Mouse (Mus musculus) small intestine, adult 2 months (tissue): ENCODE measurements around the gene Hoxa3. TPM values are rescaled to one million over a fixed set of nuclear protein-coding genes. Genes with fewer than 3 reads are reported as not detected.
A peak's percentile ranks its signal among the peaks of the same experiment; 100 is the strongest.

Experiments
- H3K27ac ChIP-seq: fragments of 200-500 bp; 2 replicates; pipeline ENCODE4 v1.5.1; 2012; ENCODE audit warnings: low read depth, low read length, control low read depth, inconsistent platforms; ENCODE audit not compliant: insufficient read depth
- H3K27me3 ChIP-seq: fragments of 200-500 bp; 2 replicates; pipeline ENCODE4 v1.6.1; 2012; ENCODE audit warnings: mild to moderate bottlenecking, moderate library complexity, low read length, inconsistent platforms; ENCODE audit not compliant: control insufficient read depth, insufficient read depth
- H3K36me3 ChIP-seq: fragments of 200-500 bp; 2 replicates; pipeline ENCODE4 v1.6.1; 2012; ENCODE audit warnings: mild to moderate bottlenecking, low read length, control low read depth, inconsistent platforms; ENCODE audit not compliant: control insufficient read depth, insufficient read depth
- H3K4me1 ChIP-seq: fragments of 200-500 bp; 2 replicates; pipeline ENCODE4 v1.6.1; 2012; ENCODE audit warnings: low read length, inconsistent platforms, mixed read lengths; ENCODE audit not compliant: control insufficient read depth, insufficient read depth, insufficient read length
- H3K4me3 ChIP-seq: fragments of 200-500 bp; 2 replicates; pipeline ENCODE4 v1.5.1; 2012; ENCODE audit warnings: low read depth, mild to moderate bottlenecking, control low read depth, inconsistent platforms, low read length, moderate library complexity
- CTCF ChIP-seq: fragments of 200-500 bp; IDR thresholded peaks from 2 replicates; pipeline ENCODE4 v1.5.1; 2012; ENCODE audit warnings: low read depth, mild to moderate bottlenecking, control low read depth, inconsistent platforms, low read length, moderate library complexity, mixed read lengths; ENCODE audit not compliant: insufficient replicate concordance, insufficient read length; ENCODE audit errors: extremely low read depth
- POLR2A ChIP-seq: fragments of 200-500 bp; IDR thresholded peaks from 2 replicates; pipeline ENCODE4 v1.6.1; 2012; ENCODE audit warnings: low read depth, mild to moderate bottlenecking, control low read depth, inconsistent platforms, low read length, moderate library complexity
- WGBS: fragments of 180-500 bp; shearing (Covaris S2); methylation state at CpG from one replicate; pipeline ENCODE4 v1.1.7; 2018; 5-methylcytosine and 5-hydroxymethylcytosine counted together
- polyA plus RNA-seq: library from polyadenylated mRNA; depleted of rRNA; stranded (reverse); fragments of >200 nt; gene quantifications from 2 replicates; pipeline ENCODE4 v1.2.3, GENCODE M21; 2012

Gene Hoxa3
- polyA plus RNA-seq, 1 experiment = 5.0 TPM

- Histone ChIP-seq H3K36me3 (no peaks in the 10 kb centered on the region), H3K27me3 (peaks cover 37% of the 10 kb centered on the region), H3K27ac (peak overlapping the region; percentile 36), H3K4me3 (peak overlapping the region; percentile 31; the same call in 1 of the 2 replicates), H3K4me1 (peaks cover 5% of the 10 kb centered on the region)
- WGBS = 17% methylated on average over 23 of the region's 23 CpGs
- TF ChIP-seq POLR2A (no peak), CTCF (no peak)
These were observed 22.7 kb downstream of the Hoxa3 start for GRCm38 (mm10) chr6:52190410-52190809.

DNA sequence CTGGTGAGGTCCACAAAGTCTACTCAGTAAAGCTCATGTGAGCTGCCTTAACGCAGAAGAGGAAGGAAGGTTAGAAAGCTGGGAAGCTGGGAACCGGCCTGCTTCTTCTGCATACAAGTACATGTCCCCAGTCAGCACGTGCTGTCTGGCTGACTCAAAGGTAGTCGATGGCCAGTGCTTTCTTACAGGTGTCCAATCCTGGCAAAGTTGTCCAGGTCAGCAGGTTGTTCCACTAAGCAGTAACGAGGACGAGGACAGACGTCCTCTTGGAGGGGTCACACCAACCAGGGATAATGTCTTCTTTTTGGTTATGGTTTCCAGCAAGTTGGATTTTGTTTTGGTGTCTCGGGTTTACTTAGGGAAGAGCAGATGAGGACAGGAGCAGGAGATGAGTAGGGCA, 23.2 kb downstream of the Hoxa3 start:
- peaks cover 41% of the 10 kb centered on the region for H3K27me3 ChIP-seq
- H3K36me3 ChIP-seq = no peaks in the 10 kb centered on the region
- H3K4me1 ChIP-seq = peaks cover 5% of the 10 kb centered on the region
- WGBS = 60% methylated on average over 8 of the region's 8 CpGs
- TF ChIP-seq CTCF (no peak), POLR2A (no peak)
- no peak overlapping the region for H3K4me3 ChIP-seq
- peak overlapping the region; percentile 36 for H3K27ac ChIP-seq

DNA sequence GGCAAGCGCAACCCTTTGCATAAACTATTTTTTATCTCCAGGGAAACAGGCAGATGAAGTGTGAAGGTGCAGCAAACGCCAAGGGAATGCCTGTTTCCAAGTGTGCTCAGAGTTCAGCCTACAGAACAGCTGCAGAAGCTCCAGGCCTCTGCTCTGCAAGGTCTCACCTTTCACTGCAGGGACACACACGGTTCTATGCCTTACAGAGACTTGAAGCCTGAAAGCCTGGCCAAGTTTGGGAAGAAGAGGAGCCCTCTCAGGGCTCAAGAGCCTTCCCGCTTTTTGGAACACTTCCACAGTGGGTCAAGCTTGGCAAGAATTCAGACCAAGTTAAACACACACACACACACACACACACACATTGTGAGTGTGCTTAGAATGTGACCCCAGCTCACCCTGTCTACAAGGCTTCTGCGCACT, 24.0 kb downstream of the Hoxa3 start:
- 42% methylated on average over 5 of the region's 5 CpGs for WGBS
- Histone ChIP-seq H3K4me3 (no peak overlapping the region), H3K4me1 (peaks cover 9% of the 10 kb centered on the region), H3K27ac (0 out of 2 replicates have a peak overlapping the region, but pooled peaks have one; percentile 21), H3K27me3 (peaks cover 39% of the 10 kb centered on the region), H3K36me3 (no peaks in the 10 kb centered on the region)
- TF ChIP-seq CTCF = no peak
- no peak for TF ChIP-seq POLR2A

DNA sequence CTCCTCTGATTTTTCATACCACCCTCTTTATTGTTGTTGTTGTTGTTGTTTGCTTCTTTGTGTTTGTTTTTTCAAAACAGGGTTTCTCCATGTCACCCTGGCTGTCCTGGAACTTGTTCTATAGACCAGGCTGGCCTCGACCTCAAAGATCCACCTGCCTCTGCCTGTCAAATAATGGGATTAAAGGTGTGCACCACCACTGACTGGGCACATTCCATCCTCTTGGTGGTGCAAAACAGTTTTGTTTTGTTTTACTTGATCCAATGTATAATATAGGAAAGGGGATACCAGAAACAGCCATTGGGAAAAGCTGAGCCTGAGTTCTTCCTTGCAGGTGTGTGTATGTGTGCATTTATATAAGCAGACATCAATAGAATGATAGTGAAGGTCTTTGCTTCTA, 26.6 kb downstream of the Hoxa3 start:
- no peak overlapping the region for H3K4me3 ChIP-seq
- peaks cover 12% of the 10 kb centered on the region for H3K4me1 ChIP-seq
- 67% methylated on average over 1 of the region's 1 CpGs for WGBS
- H3K27me3 ChIP-seq = peaks cover 31% of the 10 kb centered on the region
- TF ChIP-seq CTCF (no peak), POLR2A (no peak)
- H3K27ac ChIP-seq = no peak overlapping the region
- H3K36me3 ChIP-seq = no peaks in the 10 kb centered on the region

GRCm38 (mm10) chr6:52185834-52186233, 27.3 kb downstream of the Hoxa3 start:
- H3K4me3 ChIP-seq = no peak overlapping the region
- H3K27ac ChIP-seq = no peak overlapping the region
- WGBS = 61% methylated on average over 3 of the region's 3 CpGs
- no peaks in the 10 kb centered on the region for H3K36me3 ChIP-seq
- peaks cover 25% of the 10 kb centered on the region for H3K27me3 ChIP-seq
- TF ChIP-seq CTCF = no peak
- no peak for TF ChIP-seq POLR2A
- peaks cover 12% of the 10 kb centered on the region for H3K4me1 ChIP-seq

DNA sequence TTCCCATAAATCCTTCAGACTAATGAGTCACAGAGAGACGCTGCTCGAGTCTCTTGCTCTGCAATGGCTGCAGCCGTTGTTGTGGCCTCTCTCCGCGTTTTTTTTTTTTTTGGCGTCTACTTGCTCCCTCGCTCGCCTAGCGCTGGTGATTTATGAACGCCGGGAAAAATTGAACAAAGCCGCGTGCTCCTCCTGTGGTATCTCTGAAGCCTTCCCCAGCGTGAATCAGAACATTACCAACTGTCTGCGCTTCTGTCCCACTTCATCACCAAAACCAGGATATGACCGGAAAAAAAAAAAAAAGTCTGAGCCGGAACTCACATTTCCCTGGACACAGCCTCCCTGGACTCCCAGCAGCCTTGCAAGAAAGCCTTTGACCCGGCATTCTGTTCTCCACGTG, 27.9 kb downstream of the Hoxa3 start:
- Histone ChIP-seq H3K36me3 (no peaks in the 10 kb centered on the region), H3K27me3 (peaks cover 24% of the 10 kb centered on the region), H3K4me3 (peak overlapping the region; percentile 2; the same call in 1 of the 2 replicates), H3K4me1 (peaks cover 12% of the 10 kb centered on the region), H3K27ac (no peak overlapping the region)
- 22% methylated on average over 19 of the region's 19 CpGs for WGBS
- no peak for TF ChIP-seq CTCF
- no peak; the same call in 1 of the 2 replicates for TF ChIP-seq POLR2A

DNA sequence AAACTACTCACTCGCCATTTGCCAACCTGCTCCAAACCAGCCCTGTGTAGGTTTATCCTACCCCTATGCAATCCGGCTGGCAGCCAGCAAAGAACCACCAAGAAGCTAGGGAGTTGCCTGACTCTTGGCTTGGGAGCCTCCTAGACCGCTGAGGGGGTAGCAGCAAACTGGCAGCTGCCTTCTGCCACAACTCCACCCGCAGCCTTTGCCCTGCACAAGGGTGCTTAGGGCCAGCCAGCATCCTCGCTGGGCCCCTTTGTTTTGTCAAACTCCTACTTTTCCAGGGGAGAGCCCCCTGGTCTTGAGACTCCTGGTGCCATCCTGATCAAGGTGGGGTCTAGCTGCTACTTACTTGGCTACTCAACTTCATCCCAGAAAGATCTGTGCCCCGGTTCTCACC, 28.5 kb downstream of the Hoxa3 start:
- Histone ChIP-seq H3K36me3 (no peaks in the 10 kb centered on the region), H3K4me1 (peaks cover 12% of the 10 kb centered on the region), H3K4me3 (no peak overlapping the region), H3K27me3 (peaks cover 24% of the 10 kb centered on the region), H3K27ac (no peak overlapping the region)
- TF ChIP-seq CTCF = no peak
- no peak for TF ChIP-seq POLR2A
- 38% methylated on average over 6 of the region's 6 CpGs for WGBS

DNA sequence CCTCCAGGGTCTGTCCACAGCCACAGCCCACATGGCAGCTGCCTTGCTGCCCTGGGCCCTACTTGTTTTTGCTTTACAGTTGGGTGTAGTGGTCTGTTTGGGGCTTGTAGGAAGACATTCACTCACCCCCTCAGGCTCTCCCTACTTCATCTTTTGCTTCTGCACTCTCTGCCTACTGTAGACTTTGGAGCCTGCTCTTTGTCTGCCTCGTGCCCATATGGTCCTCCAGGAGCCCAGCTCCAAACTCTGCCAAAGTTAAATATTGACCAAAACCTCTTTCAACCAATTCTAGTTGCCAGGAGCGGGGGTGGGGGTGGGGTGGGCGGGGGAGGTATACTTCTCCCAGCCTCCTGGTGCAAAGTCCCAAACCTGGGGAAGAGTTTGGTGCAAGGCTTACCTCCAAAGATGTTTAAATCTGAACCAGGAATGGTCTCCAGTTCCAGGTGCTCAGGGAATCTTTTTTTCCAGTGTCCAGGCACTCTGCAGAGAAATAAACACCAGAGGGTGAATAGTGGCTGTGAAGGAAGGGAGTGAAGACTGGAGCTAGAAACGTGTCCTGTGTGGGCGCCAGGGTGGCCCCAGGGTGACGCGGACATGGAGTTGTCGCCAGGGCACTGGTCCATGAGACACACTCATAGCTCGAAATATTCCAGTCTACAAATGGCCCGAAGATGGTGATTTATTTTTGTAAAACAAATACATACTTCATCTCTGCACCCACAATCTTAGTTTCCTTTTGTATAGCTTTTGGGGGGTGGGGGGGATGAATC, 29.6 kb downstream of the Hoxa3 start:
- peaks cover 12% of the 10 kb centered on the region for H3K4me1 ChIP-seq
- WGBS = 15% methylated on average over 10 of the region's 10 CpGs
- peaks cover 29% of the 10 kb centered on the region for H3K27me3 ChIP-seq
- TF ChIP-seq POLR2A = no peak
- TF ChIP-seq CTCF = no peak
- no peak overlapping the region for H3K4me3 ChIP-seq
- H3K36me3 ChIP-seq = no peaks in the 10 kb centered on the region
- H3K27ac ChIP-seq = peak overlapping the region; percentile 3; the same call in 1 of the 2 replicates
